Mouse (Mus musculus): ENCODE data around the gene Tnr.

DNA sequence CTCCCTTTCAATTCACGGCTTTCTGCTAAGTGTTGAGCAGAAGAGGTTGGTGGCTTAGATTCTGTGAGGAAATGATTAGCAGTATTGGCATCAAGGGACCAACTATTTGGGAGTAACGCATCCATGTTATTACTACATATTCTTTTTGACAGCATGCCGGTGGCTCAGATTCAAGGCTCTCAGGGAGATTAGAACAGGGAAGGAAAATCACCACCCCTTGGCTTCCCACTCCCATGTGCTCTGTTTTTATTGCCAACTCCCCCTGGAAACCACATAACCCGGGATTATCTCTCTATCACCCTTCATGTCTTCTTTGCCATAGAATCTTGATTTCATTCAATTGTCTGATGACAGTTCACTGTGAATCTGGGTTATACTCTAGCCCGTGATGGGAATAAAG is 276.8 kb downstream of the Tnr start:
- TF ChIP-seq POLR2A (IDR thresholded peaks at IDR 0.05; ENCODE audit: low read depth, low read length) (no peak), CTCF (IDR thresholded peaks at IDR 0.05; ENCODE audit: extremely low read depth, insufficient read depth, insufficient read length, insufficient replicate concordance) (no peak)
